Mouse (Mus musculus): ENCODE results near the gene Csf3. TPM values are rescaled to one million over a fixed set of nuclear protein-coding genes. Genes with fewer than 3 reads are reported as not detected.
A peak's percentile ranks its signal among the peaks of the same experiment; 100 is the strongest.
"Not testable (repeated sequence)": the region's sequence is repeated elsewhere in the genome, so short reads cannot be mapped to it uniquely, and the experiment has no call there.

Gene Csf3
- polyA plus RNA-seq, 1 experiment, result not detected

- WGBS, result 35% methylated on average over 24 of the region's 24 CpGs
- peaks cover 14% of the 10 kb centered on the region for H3K4me1 ChIP-seq (ENCODE audit: control insufficient read depth, insufficient read depth, low read length)
- no peak overlapping the region for H3K4me3 ChIP-seq (replicated peaks; ENCODE audit: extremely low read depth, low read depth, low read length)
- DNase-seq, result peak; percentile 61
- peak; percentile 28 for TF ChIP-seq CTCF (IDR thresholded peaks at IDR 0.05; ENCODE audit: insufficient read depth, low read length)
- peak; percentile 33; the same call in 1 of the 2 replicates for TF ChIP-seq POLR2A (IDR thresholded peaks at IDR 0.05; ENCODE audit: borderline replicate concordance, extremely low read depth, low read depth, low read length)
These were observed 20.6 kb downstream of the Csf3 start for GRCm38 (mm10) chr11:98721458-98722226.

- no peak for TF ChIP-seq CTCF (IDR thresholded peaks at IDR 0.05; ENCODE audit: insufficient read depth, low read length)
- TF ChIP-seq POLR2A (IDR thresholded peaks at IDR 0.05; ENCODE audit: borderline replicate concordance, extremely low read depth, low read depth, low read length), result no peak
- WGBS, result 37% methylated on average over 7 of the region's 7 CpGs
- DNase-seq, result no peak
These were observed 22.0 kb downstream of the Csf3 start for GRCm38 (mm10) chr11:98723098-98723497.

GRCm38 (mm10) chr11:98725926-98726506 is 25.0 kb downstream of the Csf3 start:
- 93% methylated on average over 15 of the region's 15 CpGs for WGBS
- peaks cover 12% of the 10 kb centered on the region for H3K4me1 ChIP-seq (ENCODE audit: control insufficient read depth, insufficient read depth, low read length)
- no peak for TF ChIP-seq CTCF (IDR thresholded peaks at IDR 0.05; ENCODE audit: insufficient read depth, low read length)
- TF ChIP-seq POLR2A (IDR thresholded peaks at IDR 0.05; ENCODE audit: borderline replicate concordance, extremely low read depth, low read depth, low read length), result no peak
- no peak overlapping the region for H3K4me3 ChIP-seq (replicated peaks; ENCODE audit: extremely low read depth, low read depth, low read length)
- no peak for DNase-seq

More at GRCm38 (mm10) chr11:98723098-98723497, 22.0 kb downstream of the Csf3 start:
- peaks cover 12% of the 10 kb centered on the region for H3K4me1 ChIP-seq (ENCODE audit: control insufficient read depth, insufficient read depth, low read length)
- no peak overlapping the region for H3K4me3 ChIP-seq (replicated peaks; ENCODE audit: extremely low read depth, low read depth, low read length)

GRCm38 (mm10) chr11:98729119-98729588 is 28.1 kb downstream of the Csf3 start, which contains the start of gene Med24:
Gene Med24 (minus strand): TSS chr11:98729435.
- Histone ChIP-seq H3K4me1 (ENCODE audit: control insufficient read depth, insufficient read depth, low read length) (no peaks in the 10 kb centered on the region), H3K4me3 (replicated peaks; ENCODE audit: extremely low read depth, low read depth, low read length) (peak within 1 kb of the TSS; percentile 100)
- under 1% methylated on average over 16 of the region's 16 CpGs for WGBS
- no peak for TF ChIP-seq CTCF (IDR thresholded peaks at IDR 0.05; ENCODE audit: insufficient read depth, low read length)
- TF ChIP-seq POLR2A (IDR thresholded peaks at IDR 0.05; ENCODE audit: borderline replicate concordance, extremely low read depth, low read depth, low read length), result peak; percentile 13; the same call in 1 of the 2 replicates
- DNase-seq, result peak; percentile 79

- H3K4me1 ChIP-seq (ENCODE audit: control insufficient read depth, insufficient read depth, low read length), result no peaks in the 10 kb centered on the region
- no peak overlapping the region for H3K4me3 ChIP-seq (replicated peaks; ENCODE audit: extremely low read depth, low read depth, low read length)
- no peak for DNase-seq
- WGBS, result 35% methylated on average over 4 of the region's 4 CpGs
- TF ChIP-seq POLR2A (IDR thresholded peaks at IDR 0.05; ENCODE audit: borderline replicate concordance, extremely low read depth, low read depth, low read length), result no peak
- no peak for TF ChIP-seq CTCF (IDR thresholded peaks at IDR 0.05; ENCODE audit: insufficient read depth, low read length)
These were observed 29.7 kb downstream of the Csf3 start for GRCm38 (mm10) chr11:98730727-98731126.

GRCm38 (mm10) chr11:98731134-98731533 is 30.1 kb downstream of the Csf3 start:
- no peak for TF ChIP-seq CTCF (IDR thresholded peaks at IDR 0.05; ENCODE audit: insufficient read depth, low read length)
- TF ChIP-seq POLR2A (IDR thresholded peaks at IDR 0.05; ENCODE audit: borderline replicate concordance, extremely low read depth, low read depth, low read length), result no peak
- DNase-seq, result no peak
- Histone ChIP-seq H3K4me3 (replicated peaks; ENCODE audit: extremely low read depth, low read depth, low read length) (no peak overlapping the region), H3K4me1 (ENCODE audit: control insufficient read depth, insufficient read depth, low read length) (no peaks in the 10 kb centered on the region)
- WGBS, result 35% methylated on average over 5 of the region's 5 CpGs

- TF ChIP-seq POLR2A (IDR thresholded peaks at IDR 0.05; ENCODE audit: borderline replicate concordance, extremely low read depth, low read depth, low read length) (no peak), CTCF (IDR thresholded peaks at IDR 0.05; ENCODE audit: insufficient read depth, low read length) (no peak)
- H3K4me1 ChIP-seq (ENCODE audit: control insufficient read depth, insufficient read depth, low read length), result no peaks in the 10 kb centered on the region
- H3K4me3 ChIP-seq (replicated peaks; ENCODE audit: extremely low read depth, low read depth, low read length), result no peak overlapping the region
- WGBS, result 77% methylated on average over 3 of the region's 3 CpGs
- no peak for DNase-seq
These were observed 33.0 kb downstream of the Csf3 start for GRCm38 (mm10) chr11:98734020-98734419.

GRCm38 (mm10) chr11:98735111-98735510 is 34.0 kb downstream of the Csf3 start:
- TF ChIP-seq CTCF (IDR thresholded peaks at IDR 0.05; ENCODE audit: insufficient read depth, low read length), result no peak
- H3K4me3 ChIP-seq (replicated peaks; ENCODE audit: extremely low read depth, low read depth, low read length), result no peak overlapping the region
- WGBS, result 93% methylated on average over 4 of the region's 4 CpGs
- DNase-seq, result no peak
- peaks cover 2% of the 10 kb centered on the region for H3K4me1 ChIP-seq (ENCODE audit: control insufficient read depth, insufficient read depth, low read length)

GRCm38 (mm10) chr11:98736176-98736575 is 35.1 kb downstream of the Csf3 start:
- TF ChIP-seq CTCF (IDR thresholded peaks at IDR 0.05; ENCODE audit: insufficient read depth, low read length) (no peak), POLR2A (IDR thresholded peaks at IDR 0.05; ENCODE audit: borderline replicate concordance, extremely low read depth, low read depth, low read length) (no peak)
- 77% methylated on average over 1 of the region's 1 CpGs for WGBS
- peaks cover 8% of the 10 kb centered on the region for H3K4me1 ChIP-seq (ENCODE audit: control insufficient read depth, insufficient read depth, low read length)
- H3K4me3 ChIP-seq (replicated peaks; ENCODE audit: extremely low read depth, low read depth, low read length), result no peak overlapping the region
- no peak for DNase-seq

- not testable (repeated sequence) for H3K4me3 ChIP-seq (replicated peaks; ENCODE audit: extremely low read depth, low read depth, low read length); H3K4me1 ChIP-seq (ENCODE audit: control insufficient read depth, insufficient read depth, low read length); DNase-seq
- WGBS, result 81% methylated on average over 2 of the region's 2 CpGs
These were observed 36.2 kb downstream of the Csf3 start for GRCm38 (mm10) chr11:98737220-98737619.
